Mouse (Mus musculus): ENCODE results near the gene Tacstd2.
"Not testable (repeated sequence)": the region's sequence is repeated elsewhere in the genome, so short reads cannot be mapped to it uniquely, and the experiment has no call there.

Gene Tacstd2

DNA sequence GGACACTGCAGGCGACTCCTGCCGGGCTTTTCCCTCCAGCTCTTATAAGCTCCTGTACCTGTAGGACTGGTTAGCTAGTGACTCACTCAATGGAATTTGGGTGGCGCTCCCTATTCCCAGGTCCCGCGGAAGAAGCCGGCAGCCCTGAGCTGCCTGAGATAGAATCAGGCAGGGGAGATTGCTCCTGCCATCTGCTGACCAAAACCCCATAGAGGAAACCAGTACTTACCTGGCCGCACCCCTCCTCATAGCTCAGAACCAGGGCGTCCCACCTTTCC lies at the start of gene Tacstd2:
Gene Tacstd2, minus strand, starts transcription at position 20 of the 278 bp plus-strand sequence.
- DNase-seq (ENCODE audit: extremely low read depth, insufficient read length, low spot score): no peak

GRCm38 (mm10) chr6:67566270-67566669 lies 30.7 kb upstream of the Tacstd2 start:
- no peak for DNase-seq (ENCODE audit: extremely low read depth, insufficient read length, low spot score)

DNA sequence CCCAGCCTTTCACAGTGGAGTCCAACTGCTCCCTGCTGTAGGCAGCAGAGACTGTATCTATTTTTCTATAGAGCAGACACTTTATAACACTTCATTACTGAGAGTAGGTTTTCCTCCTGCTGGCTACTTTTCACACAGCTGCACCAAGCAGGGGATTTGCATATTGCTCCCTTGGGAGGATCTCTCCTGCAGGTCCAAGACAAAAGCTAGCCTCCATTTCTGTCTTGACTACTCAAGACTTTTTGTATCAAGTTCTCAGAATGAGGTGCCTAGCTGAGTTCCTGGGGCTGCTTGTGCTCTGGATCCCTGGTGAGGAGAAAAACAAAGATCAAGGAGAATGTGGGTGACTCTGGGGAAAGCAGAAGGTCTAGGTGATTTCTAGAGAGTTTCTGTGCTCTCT lies 19.8 kb upstream of the Tacstd2 start:
- DNase-seq (ENCODE audit: extremely low read depth, insufficient read length, low spot score): no peak

GRCm38 (mm10) chr6:67549550-67549949 lies 14.0 kb upstream of the Tacstd2 start:
- DNase-seq (ENCODE audit: extremely low read depth, insufficient read length, low spot score): no peak

- DNase-seq (ENCODE audit: extremely low read depth, insufficient read length, low spot score): peak; percentile 35
Observed at GRCm38 (mm10) chr6:67535005-67535776, 405 bp downstream of the Tacstd2 start.

- DNase-seq (ENCODE audit: extremely low read depth, insufficient read length, low spot score): peak; percentile 38
Observed at GRCm38 (mm10) chr6:67534191-67535004, 1.2 kb downstream of the Tacstd2 start.

DNA sequence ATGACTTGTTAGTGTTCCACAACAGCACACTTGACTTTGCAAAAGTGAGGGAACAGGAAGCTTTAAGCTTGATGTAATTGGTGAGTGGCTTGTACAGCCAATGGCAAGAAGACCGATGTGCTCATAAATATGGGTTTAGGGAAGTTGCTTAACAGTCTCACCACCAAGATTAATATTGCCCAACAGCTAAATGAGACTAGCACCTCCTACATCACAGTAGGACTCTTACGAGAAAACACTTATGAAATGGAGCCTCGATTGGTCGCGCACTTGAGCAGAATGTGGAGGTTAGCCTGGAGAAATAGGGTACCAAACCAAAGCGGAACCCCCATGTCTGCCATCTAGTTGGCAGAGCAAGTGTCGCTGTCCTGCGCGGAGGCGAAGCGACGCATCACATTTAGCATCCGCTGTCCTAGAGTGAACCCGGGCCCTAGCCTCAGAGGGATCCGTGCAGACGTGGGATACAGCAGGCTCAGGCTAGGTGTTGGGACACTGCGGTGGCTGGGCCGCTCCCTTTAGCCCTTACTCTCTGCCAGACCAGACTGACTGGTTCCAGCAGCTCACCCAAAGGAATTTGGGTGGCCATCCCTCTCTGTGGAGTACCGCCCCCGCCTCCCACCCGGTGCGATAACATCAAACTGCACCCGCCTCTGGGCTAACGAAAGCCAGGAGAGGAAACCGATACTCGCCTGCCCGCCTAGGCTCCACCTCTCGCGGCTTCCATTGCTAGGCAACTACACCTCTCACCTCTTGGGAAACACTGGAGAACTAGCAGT lies 2.7 kb downstream of the Tacstd2 start:
- DNase-seq (ENCODE audit: extremely low read depth, insufficient read length, low spot score): no peak

GRCm38 (mm10) chr6:67531822-67532162 lies 3.8 kb downstream of the Tacstd2 start:
- DNase-seq (ENCODE audit: extremely low read depth, insufficient read length, low spot score): no peak

- peak; percentile 23 for DNase-seq (ENCODE audit: extremely low read depth, insufficient read length, low spot score)
Observed at GRCm38 (mm10) chr6:67530992-67531821, 4.4 kb downstream of the Tacstd2 start.

DNA sequence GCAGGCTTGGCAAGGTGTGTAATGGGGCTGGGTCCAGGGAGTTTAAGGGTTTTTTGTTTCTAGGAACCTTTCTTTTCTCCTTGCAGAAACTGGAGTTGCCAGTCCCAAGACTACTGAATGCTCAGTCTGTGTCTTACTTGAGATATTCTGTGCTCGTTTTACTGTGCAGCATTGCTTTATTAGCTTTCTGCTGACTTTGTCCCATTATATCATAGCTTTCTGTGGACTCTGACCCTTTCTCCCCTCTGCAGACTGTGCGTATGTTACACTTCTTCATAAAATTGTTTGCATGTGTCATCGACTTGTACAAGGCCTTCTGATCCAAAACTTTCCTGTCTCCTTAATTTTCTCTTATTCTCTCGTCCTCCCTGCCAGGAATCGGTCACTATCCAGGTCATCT lies 9.2 kb downstream of the Tacstd2 start:
- no peak for DNase-seq (ENCODE audit: extremely low read depth, insufficient read length, low spot score)

- no peak for DNase-seq (ENCODE audit: extremely low read depth, insufficient read length, low spot score)
Observed at GRCm38 (mm10) chr6:67510752-67511151, 24.8 kb downstream of the Tacstd2 start.

GRCm38 (mm10) chr6:67501938-67502337 lies 33.7 kb downstream of the Tacstd2 start:
- not testable (repeated sequence) for DNase-seq (ENCODE audit: extremely low read depth, insufficient read length, low spot score)

- DNase-seq (ENCODE audit: extremely low read depth, insufficient read length, low spot score): no peak
Observed at GRCm38 (mm10) chr6:67491755-67492154, 43.8 kb downstream of the Tacstd2 start, which contains the start of gene Il23r. Gene Il23r, minus strand, starts transcription at chr6:67491855.
